Mouse (Mus musculus) intestine, embryonic 15.5 days (tissue): ENCODE measurements at regions not wholly inside any gene's neighbourhood (a gene's known extent, or its start where the extent isn't known, plus 50 kb on each side); places are given as distances from the start of the nearest gene placed in this dataset.
"Not testable (repeated sequence)": the region's sequence is repeated elsewhere in the genome, so short reads cannot be mapped to it uniquely, and the experiment has no call there.

Experiments used
- ATAC-seq: fragments of 200-750 bp; cut with Nextera tagmentation; 2 replicates; pipeline ENCODE4 v1.8.0; 2017; ENCODE audit warnings: moderate TSS enrichment, moderate library complexity
- H3K27ac ChIP-seq: fragments of 300-500 bp; sonication (generic); 2 replicates; pipeline ENCODE4 v1.5.1; 2015; ENCODE audit warnings: mild to moderate bottlenecking, inconsistent platforms
- H3K27me3 ChIP-seq: fragments of 300-500 bp; sonication (generic); replicated peaks from 2 replicates; pipeline ENCODE4 v1.6.1; 2015; ENCODE audit warnings: inconsistent platforms
- H3K36me3 ChIP-seq: fragments of 300-500 bp; sonication (generic); 2 replicates; pipeline ENCODE4 v1.6.1; 2015; ENCODE audit warnings: inconsistent platforms
- H3K4me1 ChIP-seq: fragments of 300-500 bp; sonication (generic); replicated peaks from 2 replicates; pipeline ENCODE4 v1.6.1; 2015; ENCODE audit warnings: inconsistent platforms
- H3K4me2 ChIP-seq: fragments of 300-500 bp; sonication (generic); replicated peaks from 2 replicates; pipeline ENCODE4 v1.6.1; 2015; ENCODE audit warnings: mild to moderate bottlenecking, inconsistent platforms
- H3K4me3 ChIP-seq: fragments of 300-500 bp; sonication (generic); replicated peaks from 2 replicates; pipeline ENCODE4 v1.5.1; 2015; ENCODE audit warnings: inconsistent platforms
- H3K9ac ChIP-seq: fragments of 300-500 bp; sonication (generic); 2 replicates; pipeline ENCODE4 v1.6.1; 2015; ENCODE audit warnings: inconsistent platforms
- H3K9me3 ChIP-seq: fragments of 300-500 bp; sonication (generic); 2 replicates; pipeline ENCODE4 v1.6.1; 2016; ENCODE audit warnings: inconsistent platforms
- WGBS: fragments of 180-500 bp; shearing (Covaris S2); methylation state at CpG from one replicate; pipeline ENCODE4 v1.1.7; 2015; 5-methylcytosine and 5-hydroxymethylcytosine counted together

GRCm38 (mm10) chr11:12589757-12590373 is 125.1 kb upstream of the Cobl start:
- no peaks in the 10 kb centered on the region for H3K4me1 ChIP-seq
- 66% methylated on average over 7 of the region's 7 CpGs for WGBS
- no peak for ATAC-seq
- H3K27ac ChIP-seq = no peak overlapping the region
- no peak overlapping the region for H3K9ac ChIP-seq
- H3K9me3 ChIP-seq = no peaks in the 10 kb centered on the region
- H3K4me3 ChIP-seq = no peak overlapping the region
- no peak overlapping the region for H3K4me2 ChIP-seq
- H3K36me3 ChIP-seq = no peaks in the 10 kb centered on the region
- H3K27me3 ChIP-seq = no peaks in the 10 kb centered on the region

GRCm38 (mm10) chr11:12584851-12585680 is 120.3 kb upstream of the Cobl start:
- ATAC-seq, H3K9me3 ChIP-seq, H3K27me3 ChIP-seq, H3K27ac ChIP-seq, H3K36me3 ChIP-seq, H3K4me3 ChIP-seq, H3K4me2 ChIP-seq, H3K9ac ChIP-seq, H3K4me1 ChIP-seq: not testable (repeated sequence)
- 69% methylated on average over 2 of the region's 2 CpGs for WGBS

- Histone ChIP-seq H3K36me3 (no peaks in the 10 kb centered on the region), H3K27me3 (no peaks in the 10 kb centered on the region), H3K4me2 (no peak overlapping the region), H3K9me3 (no peaks in the 10 kb centered on the region), H3K27ac (no peak overlapping the region), H3K4me1 (no peaks in the 10 kb centered on the region), H3K9ac (no peak overlapping the region), H3K4me3 (no peak overlapping the region)
- WGBS = 35% methylated on average over 14 of the region's 14 CpGs
- ATAC-seq = no peak
These were observed 114.3 kb upstream of the Cobl start for GRCm38 (mm10) chr11:12578999-12579576.

- Histone ChIP-seq H3K36me3 (no peaks in the 10 kb centered on the region), H3K4me2 (no peak overlapping the region), H3K27ac (no peak overlapping the region), H3K9me3 (no peaks in the 10 kb centered on the region), H3K27me3 (no peaks in the 10 kb centered on the region), H3K4me1 (no peaks in the 10 kb centered on the region), H3K4me3 (no peak overlapping the region), H3K9ac (no peak overlapping the region)
- 78% methylated on average over 5 of the region's 5 CpGs for WGBS
- no peak for ATAC-seq
These were observed 94.9 kb upstream of the Cobl start for GRCm38 (mm10) chr11:12559663-12560062.

GRCm38 (mm10) chr11:12558995-12559633 is 94.4 kb upstream of the Cobl start:
- no peaks in the 10 kb centered on the region for H3K36me3 ChIP-seq
- no peak overlapping the region for H3K27ac ChIP-seq
- 20% methylated on average over 1 of the region's 1 CpGs for WGBS
- H3K4me3 ChIP-seq = no peak overlapping the region
- H3K4me2 ChIP-seq = no peak overlapping the region
- no peaks in the 10 kb centered on the region for H3K4me1 ChIP-seq
- peak; percentile 41; the same call in 1 of the 2 replicates for ATAC-seq
- no peaks in the 10 kb centered on the region for H3K27me3 ChIP-seq
- no peak overlapping the region for H3K9ac ChIP-seq
- no peaks in the 10 kb centered on the region for H3K9me3 ChIP-seq

GRCm38 (mm10) chr11:12558176-12558575 is 93.4 kb upstream of the Cobl start:
- Histone ChIP-seq H3K27ac (no peak overlapping the region), H3K4me3 (no peak overlapping the region), H3K9ac (no peak overlapping the region), H3K27me3 (no peaks in the 10 kb centered on the region), H3K4me2 (no peak overlapping the region), H3K9me3 (no peaks in the 10 kb centered on the region), H3K36me3 (no peaks in the 10 kb centered on the region), H3K4me1 (no peaks in the 10 kb centered on the region)
- 75% methylated on average over 8 of the region's 8 CpGs for WGBS
- no peak for ATAC-seq

- Histone ChIP-seq H3K9me3 (no peaks in the 10 kb centered on the region), H3K27ac (no peak overlapping the region), H3K27me3 (no peaks in the 10 kb centered on the region), H3K4me2 (no peak overlapping the region), H3K4me1 (no peaks in the 10 kb centered on the region), H3K4me3 (no peak overlapping the region), H3K9ac (no peak overlapping the region), H3K36me3 (no peaks in the 10 kb centered on the region)
- 62% methylated on average over 1 of the region's 1 CpGs for WGBS
- ATAC-seq = no peak
These were observed 81.0 kb upstream of the Cobl start for GRCm38 (mm10) chr11:12545771-12546170.

- 76% methylated on average over 1 of the region's 1 CpGs for WGBS
- H3K9ac ChIP-seq = no peak overlapping the region
- H3K27me3 ChIP-seq = no peaks in the 10 kb centered on the region
- no peaks in the 10 kb centered on the region for H3K4me1 ChIP-seq
- H3K27ac ChIP-seq = no peak overlapping the region
- no peak overlapping the region for H3K4me3 ChIP-seq
- ATAC-seq = no peak
- no peak overlapping the region for H3K4me2 ChIP-seq
- no peaks in the 10 kb centered on the region for H3K36me3 ChIP-seq
- H3K9me3 ChIP-seq = no peaks in the 10 kb centered on the region
These were observed 78.3 kb upstream of the Cobl start for GRCm38 (mm10) chr11:12543042-12543441.

- no peak for ATAC-seq
- no peak overlapping the region for H3K4me3 ChIP-seq
- no peak overlapping the region for H3K4me2 ChIP-seq
- H3K27me3 ChIP-seq = no peaks in the 10 kb centered on the region
- H3K27ac ChIP-seq = no peak overlapping the region
- H3K4me1 ChIP-seq = no peaks in the 10 kb centered on the region
- H3K36me3 ChIP-seq = no peaks in the 10 kb centered on the region
- H3K9ac ChIP-seq = no peak overlapping the region
- no peaks in the 10 kb centered on the region for H3K9me3 ChIP-seq
- WGBS = 52% methylated on average over 5 of the region's 5 CpGs
These were observed 75.6 kb upstream of the Cobl start for GRCm38 (mm10) chr11:12540333-12540870.

- H3K36me3 ChIP-seq = no peaks in the 10 kb centered on the region
- no peak overlapping the region for H3K4me3 ChIP-seq
- no peak overlapping the region for H3K9ac ChIP-seq
- no peak overlapping the region for H3K27ac ChIP-seq
- H3K27me3 ChIP-seq = no peaks in the 10 kb centered on the region
- H3K4me2 ChIP-seq = no peak overlapping the region
- no peak for ATAC-seq
- WGBS = 40% methylated on average over 2 of the region's 2 CpGs
- H3K9me3 ChIP-seq = no peaks in the 10 kb centered on the region
- H3K4me1 ChIP-seq = peaks cover 4% of the 10 kb centered on the region; the same call in 1 of the 2 replicates
These were observed 70.3 kb upstream of the Cobl start for GRCm38 (mm10) chr11:12535063-12535462.

GRCm38 (mm10) chr11:12532288-12532687 is 67.5 kb upstream of the Cobl start:
- Histone ChIP-seq H3K4me2 (no peak overlapping the region), H3K4me1 (peaks cover 4% of the 10 kb centered on the region; the same call in 1 of the 2 replicates), H3K27ac (peak overlapping the region; percentile 36; the same call in 1 of the 2 replicates), H3K27me3 (no peaks in the 10 kb centered on the region), H3K4me3 (no peak overlapping the region), H3K9ac (no peak overlapping the region), H3K36me3 (no peaks in the 10 kb centered on the region), H3K9me3 (no peaks in the 10 kb centered on the region)
- 7% methylated on average over 3 of the region's 3 CpGs for WGBS
- ATAC-seq = peak; percentile 98

- not testable (repeated sequence) for H3K27me3 ChIP-seq, H3K4me3 ChIP-seq, H3K27ac ChIP-seq, H3K36me3 ChIP-seq, ATAC-seq, H3K4me1 ChIP-seq, H3K9me3 ChIP-seq, H3K9ac ChIP-seq, H3K4me2 ChIP-seq
- WGBS = 76% methylated on average over 2 of the region's 2 CpGs
These were observed 57.3 kb upstream of the Cobl start for GRCm38 (mm10) chr11:12522063-12522462.
